Mouse (Mus musculus): Measurements from ENCODE around the gene Ralb.

DNA sequence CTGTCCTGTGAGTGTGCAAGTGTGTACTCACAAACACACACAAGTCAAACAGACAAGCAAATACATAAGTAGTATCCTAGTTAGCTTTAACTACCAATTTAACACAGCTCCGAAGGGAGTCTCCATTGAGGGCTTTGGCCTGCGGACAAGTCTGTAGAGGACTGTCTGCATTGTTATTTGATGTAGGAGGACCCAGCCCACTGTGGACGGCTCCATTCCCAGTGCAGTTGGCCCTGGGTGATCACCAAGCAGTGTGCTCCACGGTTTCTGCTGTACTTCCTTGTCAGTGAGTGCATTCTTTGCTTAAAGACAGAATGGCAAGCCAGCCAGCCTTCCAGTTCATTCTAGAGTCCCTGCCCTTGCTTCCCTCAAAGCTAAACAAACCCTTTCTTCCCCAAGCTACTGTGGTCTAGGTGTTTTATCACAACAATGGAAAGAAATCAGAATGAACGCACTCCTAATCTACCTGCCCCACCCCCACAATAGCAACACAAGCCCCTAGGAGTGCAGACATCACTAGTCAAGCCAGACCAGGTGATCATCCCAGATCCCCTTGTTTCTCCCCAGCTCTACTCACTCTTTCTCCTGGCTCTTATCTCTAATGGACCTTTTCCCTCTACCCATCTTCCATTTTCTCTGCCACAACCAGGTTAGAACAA, 7.1 kb downstream of the Ralb start:
- no peak for TF ChIP-seq POLR2AphosphoS2 (IDR thresholded peaks at IDR 0.05; ENCODE audit: insufficient read length, low read depth)
- no peak for TF ChIP-seq POLR2A (IDR thresholded peaks at IDR 0.05; ENCODE audit: insufficient read length, low read depth)
- TF ChIP-seq USF1 (IDR thresholded peaks at IDR 0.05; ENCODE audit: low read depth) = no peak
- TF ChIP-seq MYOG (IDR thresholded peaks at IDR 0.05; ENCODE audit: control insufficient read depth in 1 of 3, insufficient read depth in 1 of 3, insufficient read length in 2 of 3, low read depth in 2 of 3) = no peak
- TF ChIP-seq TCF3 (IDR thresholded peaks at IDR 0.05; ENCODE audit: insufficient read length, low read depth) = no peak
- no peak for TF ChIP-seq MAX (IDR thresholded peaks at IDR 0.05; ENCODE audit: low read depth)
- no peak for TF ChIP-seq REST (IDR thresholded peaks at IDR 0.05; ENCODE audit: insufficient read depth, insufficient read length)
- TF ChIP-seq E2F4 (IDR thresholded peaks at IDR 0.05; ENCODE audit: insufficient read depth) = no peak
- TF ChIP-seq MYOD1 (IDR thresholded peaks at IDR 0.05; ENCODE audit: control insufficient read depth in 1 of 3, insufficient read length in 2 of 3, low read depth in 2 of 3) = no peak

Data from myocyte (in vitro differentiated cells).